Comparison of ENCODE assay signal across 19 mouse cellular contexts in the genomic region with DNA sequence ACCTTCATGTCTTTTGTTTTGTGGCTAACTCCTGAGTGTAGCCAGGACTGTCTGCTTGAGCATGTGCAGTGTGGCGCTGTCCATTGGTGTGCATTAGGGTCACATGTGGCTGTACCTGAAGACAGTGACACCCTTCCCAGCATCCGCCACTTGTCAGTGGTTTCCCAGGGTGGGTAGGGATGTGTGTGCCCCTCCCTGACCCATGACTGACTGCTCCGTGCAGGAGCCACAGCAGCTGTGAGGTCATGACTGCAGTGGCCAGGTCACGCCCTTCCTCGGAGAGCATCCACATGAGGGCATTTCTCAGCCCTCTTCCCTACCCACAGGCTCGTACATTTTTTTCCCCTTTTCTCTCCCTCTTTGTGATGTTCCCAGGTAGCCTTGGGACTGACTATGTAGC. TPM values are rescaled to one million over a fixed set of nuclear protein-coding genes. Genes with fewer than 3 reads are reported as not detected.
"Had no signal": no experiment of that assay in that cellular context is flagged by ENCODE, and none has a peak within 500 bp of the region (broad histone marks: within the 10 kb centered on the region; RNA-seq: fewer than 3 reads in every experiment).

No protein-coding gene starts in this region.

- H3K4me2 ChIP-seq: intestine, embryonic 15.5 days; kidney, embryonic 15.5 days; limb, embryonic 12.5 days; limb, embryonic 15.5 days; liver, embryonic 13.5 days; midbrain, embryonic 13.5 days had no signal

- ATAC-seq: midbrain, embryonic 13.5 days; midbrain, embryonic 16.5 days had no signal

- H3K36me3 ChIP-seq: intestine, embryonic 15.5 days; kidney, embryonic 15.5 days; limb, embryonic 12.5 days; limb, embryonic 15.5 days; liver, embryonic 13.5 days; midbrain, embryonic 10.5 days; midbrain, embryonic 13.5 days had no signal

- DNase-seq: kidney, adult 11 months; kidney, adult 8-10 months; kidney, postnatal 10 days; kidney, postnatal 36 days; left cerebral cortex, postnatal 4 days; liver, embryonic 13.5 days; lung, adult 2 months; lung, postnatal 10 days; lung, postnatal 4 days; thymus, postnatal 25 days had no signal

- H3K27ac ChIP-seq: intestine, embryonic 15.5 days; kidney, embryonic 15.5 days; limb, embryonic 12.5 days; limb, embryonic 15.5 days; liver, embryonic 13.5 days; midbrain, embryonic 10.5 days; midbrain, embryonic 13.5 days had no signal

- H3K4me1 ChIP-seq: midbrain, embryonic 13.5 days had no signal

- H3K27me3 ChIP-seq: intestine, embryonic 15.5 days; kidney, embryonic 15.5 days; limb, embryonic 12.5 days; limb, embryonic 15.5 days; liver, embryonic 13.5 days; midbrain, embryonic 13.5 days had no signal

- H3K9me3 ChIP-seq: intestine, embryonic 15.5 days; kidney, embryonic 15.5 days; limb, embryonic 12.5 days; limb, embryonic 15.5 days; liver, embryonic 13.5 days; midbrain, embryonic 10.5 days; midbrain, embryonic 13.5 days had no signal

- H3K9ac ChIP-seq: intestine, embryonic 15.5 days; kidney, embryonic 15.5 days; limb, embryonic 12.5 days; limb, embryonic 15.5 days; liver, embryonic 13.5 days; midbrain, embryonic 13.5 days had no signal

- H3K4me3 ChIP-seq: intestine, embryonic 15.5 days; kidney, embryonic 15.5 days; limb, embryonic 12.5 days; limb, embryonic 15.5 days; liver, embryonic 13.5 days; midbrain, embryonic 10.5 days; midbrain, embryonic 13.5 days had no signal

RNA-seq across cellular contexts. Expression of a gene that starts 36.6 kb away (rescaled TPM):
- total RNA-seq: megakaryocyte progenitor cell, adult 5-6 weeks; monocyte, adult 5-6 weeks had no signal
